Mouse (Mus musculus) embryonic fibroblast, embryonic 13.5 days (primary cell): ENCODE results near the gene Slc41a2.

ENCODE experiments used
- CTCF ChIP-seq: IDR thresholded peaks from 2 replicates; pipeline ENCODE4 v1.5.1; 2011; ENCODE audit warnings: mild to moderate bottlenecking, control low read depth, low read length, moderate library complexity, borderline replicate concordance; ENCODE audit not compliant: insufficient read depth
- POLR2A ChIP-seq: IDR thresholded peaks from 2 replicates; pipeline ENCODE4 v1.6.1; 2011; ENCODE audit warnings: low read depth, mild to moderate bottlenecking, control low read depth, low read length, moderate library complexity

GRCm38 (mm10) chr10:83184480-83185069 lies 153.1 kb downstream of the Slc41a2 start:
- no peak for TF ChIP-seq CTCF
- TF ChIP-seq POLR2A = no peak
